Mouse (Mus musculus): Measurements from ENCODE around the gene Acvr2b.

The Acvr2b gene

DNA sequence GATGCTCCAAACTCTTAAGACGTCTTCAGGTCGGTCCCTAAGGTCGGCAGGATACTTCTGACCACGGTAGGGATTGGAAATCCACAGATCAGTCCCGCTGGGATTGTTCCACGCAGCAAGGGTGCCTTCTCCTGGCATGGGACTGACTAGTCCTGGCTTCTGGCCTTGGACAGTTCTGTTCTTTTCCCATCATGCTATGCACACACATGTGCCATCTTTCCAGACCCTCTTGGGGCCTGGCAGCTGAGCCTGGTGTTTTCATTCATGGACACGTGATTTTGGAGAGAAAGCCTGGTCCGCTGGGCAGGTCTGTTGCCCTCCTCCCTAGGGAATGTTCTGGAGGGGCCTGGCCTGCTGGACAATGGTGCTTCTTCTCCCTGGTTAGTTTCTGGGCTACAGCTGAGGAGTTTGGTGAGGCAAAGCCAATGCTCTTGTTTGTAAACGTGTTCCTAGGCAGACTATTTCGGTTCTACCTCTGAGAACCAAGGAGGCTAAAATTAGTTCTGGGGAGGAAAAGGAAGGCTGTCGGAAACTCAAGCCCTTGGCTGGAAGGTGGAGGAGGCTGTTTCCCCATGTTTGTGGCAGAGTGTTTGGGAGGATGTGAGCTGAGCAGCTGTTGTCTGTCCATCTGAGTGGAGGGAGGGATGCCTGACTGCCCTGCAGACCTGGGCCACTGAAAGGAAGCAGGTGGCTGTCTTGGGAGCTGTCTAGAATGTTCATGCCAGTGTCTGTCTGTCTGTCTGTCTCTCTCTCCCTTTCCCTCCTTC is 7.2 kb downstream of the Acvr2b start:
- no peak for DNase-seq

DNA sequence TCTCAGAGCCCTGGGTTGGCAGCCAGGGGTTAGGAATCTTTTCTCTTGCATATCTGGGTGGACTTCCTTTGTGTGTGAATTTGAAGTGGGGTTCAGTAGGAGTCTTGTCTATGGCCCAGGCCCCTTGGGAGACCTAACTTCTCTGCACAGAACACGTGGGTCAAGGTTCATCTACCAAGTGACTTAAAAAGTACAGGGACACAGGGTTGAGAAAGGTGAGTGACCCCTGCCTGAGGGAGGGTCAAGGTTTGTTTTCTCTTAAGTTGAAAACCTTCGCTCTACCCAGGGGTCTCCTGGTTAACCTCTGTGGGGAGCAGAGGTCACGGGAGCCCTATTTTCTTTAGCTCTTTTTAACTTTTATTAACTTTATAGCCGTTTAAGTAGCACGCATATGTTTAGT is 7.9 kb downstream of the Acvr2b start:
- no peak for DNase-seq

DNA sequence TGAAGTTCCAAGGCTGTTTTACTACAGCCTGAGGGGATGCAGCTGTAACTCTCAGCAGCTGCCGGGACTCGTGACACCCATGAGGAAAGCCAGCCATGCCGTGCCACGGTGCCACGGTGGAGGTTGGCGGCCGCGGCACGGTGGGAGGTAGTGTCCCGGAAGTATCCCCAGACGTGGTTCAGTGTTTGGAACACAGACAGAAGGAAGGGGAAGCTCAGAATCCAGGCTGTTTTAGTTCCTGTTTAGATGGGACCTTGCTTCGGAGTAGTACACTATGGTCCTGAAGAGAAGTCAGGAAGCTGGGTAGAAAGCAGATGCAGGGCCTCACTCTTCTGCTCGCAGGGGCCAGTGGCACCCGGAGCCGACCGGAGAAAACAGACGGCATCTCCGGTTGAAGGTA is 16.1 kb downstream of the Acvr2b start:
- DNase-seq: no peak

DNA sequence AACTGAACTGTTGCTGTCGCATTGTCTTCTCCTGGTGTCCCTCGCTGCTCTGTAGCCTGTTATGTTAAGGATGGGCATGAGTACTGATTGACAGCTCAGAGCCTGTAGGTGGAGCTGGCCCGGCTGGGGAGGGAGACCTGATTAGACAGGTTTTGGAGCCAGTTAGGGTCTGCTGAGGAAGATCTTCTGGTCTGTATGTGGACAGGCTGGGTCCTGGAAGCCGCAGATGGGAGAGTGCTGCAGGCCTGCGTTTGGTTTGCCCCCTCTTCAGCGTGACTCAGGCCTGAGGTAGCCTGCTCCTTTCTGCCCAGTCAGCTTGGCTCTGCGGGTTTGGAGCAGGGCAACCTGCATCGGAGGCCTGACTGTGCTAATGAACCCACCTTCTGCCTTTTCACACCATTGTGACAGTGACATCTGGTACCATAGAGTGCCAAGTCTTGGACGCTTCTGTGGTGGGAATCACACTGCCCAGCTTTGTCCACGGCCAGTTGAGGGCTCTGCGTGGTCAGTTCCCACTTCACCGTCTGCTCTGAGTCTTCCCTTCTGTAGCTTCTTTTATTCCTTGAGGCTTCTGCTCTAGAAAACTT is 18.0 kb downstream of the Acvr2b start:
- no peak for DNase-seq

DNA sequence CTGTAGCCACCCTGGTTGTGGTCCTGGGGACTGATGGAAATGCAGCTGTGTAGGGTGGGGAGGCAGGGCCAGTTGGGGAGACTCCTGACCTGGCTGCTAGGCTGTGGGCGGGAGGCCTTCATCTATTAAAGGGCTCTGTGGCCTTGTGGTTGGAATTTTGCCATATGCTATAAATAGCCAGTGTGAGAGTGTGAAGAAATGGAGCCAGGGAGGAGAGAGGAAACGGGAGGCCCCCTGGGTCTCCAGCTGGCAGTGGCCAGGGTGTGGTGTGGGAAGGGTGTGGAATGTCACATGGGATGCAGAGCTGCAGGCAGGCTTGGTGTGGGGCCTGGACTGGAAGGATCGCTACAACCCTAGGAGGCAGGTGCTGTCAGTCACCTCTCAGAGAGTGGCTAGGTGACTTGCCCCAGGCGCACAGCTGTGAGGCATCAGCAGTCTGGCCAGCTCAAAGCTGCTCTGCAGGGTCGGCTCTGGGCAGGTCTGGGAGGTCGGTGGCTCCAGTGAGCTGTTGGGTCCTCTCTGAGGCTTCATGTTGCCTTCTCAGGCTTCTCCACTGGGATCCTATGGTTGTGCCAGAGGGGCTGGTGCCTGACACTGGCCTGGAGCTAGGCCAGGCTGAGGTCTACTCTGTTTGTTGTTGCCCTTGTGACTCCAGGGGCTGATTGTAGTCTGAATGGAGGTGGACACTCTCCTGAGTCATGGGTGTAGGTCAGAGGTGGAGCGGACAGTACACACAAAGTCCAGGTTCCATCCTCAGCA is 23.5 kb downstream of the Acvr2b start:
- no peak for DNase-seq

DNA sequence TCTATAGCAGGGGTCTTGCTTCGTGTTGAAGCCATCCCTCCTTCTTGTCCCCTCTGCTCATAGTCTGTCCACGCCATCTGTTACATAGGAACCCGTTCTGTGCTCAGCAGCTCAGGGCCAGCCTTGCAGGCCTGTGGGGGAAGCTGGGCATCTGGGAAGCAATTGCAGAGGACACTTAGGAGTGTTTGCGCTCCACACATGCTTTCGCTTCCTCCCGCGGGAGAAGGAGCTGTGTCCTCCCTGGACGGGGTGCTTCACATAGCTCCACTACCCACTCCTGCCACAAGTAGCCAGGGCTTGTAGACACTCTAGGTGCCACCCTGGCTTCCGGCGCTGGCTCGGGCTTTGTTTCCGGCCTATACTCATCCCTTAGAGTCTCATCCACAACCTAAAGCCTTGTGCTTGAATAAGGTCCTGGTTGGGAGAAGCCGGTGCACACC is 24.1 kb downstream of the Acvr2b start:
- no peak for DNase-seq

DNA sequence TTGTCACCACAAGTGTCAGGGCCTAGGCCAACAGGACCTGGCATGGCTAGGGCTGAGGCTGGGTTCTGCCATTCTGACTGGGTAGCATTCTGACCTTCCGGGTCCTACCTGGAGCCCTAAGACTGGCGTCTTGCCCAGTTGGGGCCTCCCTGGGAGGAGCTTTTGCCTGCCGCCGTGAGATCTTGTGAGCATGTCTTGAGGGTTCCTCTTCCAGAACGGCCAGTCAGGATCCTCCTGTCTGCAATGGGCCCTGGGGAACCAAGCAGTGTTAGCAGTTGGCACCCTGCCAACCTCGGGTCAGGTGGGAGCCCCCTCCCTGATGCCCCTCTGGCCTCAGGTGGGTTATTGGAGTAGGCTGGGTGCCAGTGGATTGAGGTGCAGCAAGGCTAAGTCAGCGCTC is 24.6 kb downstream of the Acvr2b start:
- no peak for DNase-seq

DNA sequence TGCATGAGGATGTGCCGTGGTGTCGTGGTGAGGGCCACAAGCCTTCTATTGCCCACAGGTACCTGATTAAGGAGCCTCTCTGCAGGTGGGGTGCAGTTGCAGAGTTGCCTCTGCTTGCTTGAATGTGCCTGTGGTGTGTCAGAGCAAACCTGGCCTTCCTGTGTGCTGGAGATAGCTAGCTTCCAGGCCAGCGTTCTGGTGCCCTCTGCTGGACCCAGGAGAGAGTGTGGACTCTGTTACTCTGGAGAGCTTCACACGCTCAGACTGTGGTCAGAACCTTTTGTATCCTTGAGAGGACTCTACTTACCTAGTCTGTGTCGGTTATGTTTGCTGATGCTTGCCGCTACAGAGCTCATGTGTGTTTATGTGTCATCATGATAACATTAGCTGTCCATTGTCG is 28.4 kb downstream of the Acvr2b start:
- DNase-seq: peak; percentile 41 to 43

DNA sequence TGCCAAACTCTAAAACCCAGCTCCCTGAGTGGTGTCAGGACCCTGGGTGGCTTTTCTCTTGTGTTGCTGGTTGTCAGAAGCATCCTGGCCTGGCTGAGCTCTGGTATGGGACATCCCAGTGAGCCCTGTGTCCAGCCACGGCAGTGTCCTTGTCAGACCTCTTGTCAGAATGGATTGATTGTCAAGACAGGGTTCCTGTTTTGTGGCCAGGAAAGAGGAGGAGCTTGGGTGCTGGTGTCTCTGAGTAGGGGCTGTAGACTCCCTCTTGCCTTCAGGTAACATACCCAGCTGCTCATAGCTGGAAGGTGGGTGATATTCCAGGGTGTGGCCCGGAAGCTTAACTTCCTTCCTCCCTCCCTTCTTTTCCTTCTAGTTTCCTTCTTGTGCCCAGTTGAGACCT is 33.9 kb downstream of the Acvr2b start:
- no peak for DNase-seq

DNA sequence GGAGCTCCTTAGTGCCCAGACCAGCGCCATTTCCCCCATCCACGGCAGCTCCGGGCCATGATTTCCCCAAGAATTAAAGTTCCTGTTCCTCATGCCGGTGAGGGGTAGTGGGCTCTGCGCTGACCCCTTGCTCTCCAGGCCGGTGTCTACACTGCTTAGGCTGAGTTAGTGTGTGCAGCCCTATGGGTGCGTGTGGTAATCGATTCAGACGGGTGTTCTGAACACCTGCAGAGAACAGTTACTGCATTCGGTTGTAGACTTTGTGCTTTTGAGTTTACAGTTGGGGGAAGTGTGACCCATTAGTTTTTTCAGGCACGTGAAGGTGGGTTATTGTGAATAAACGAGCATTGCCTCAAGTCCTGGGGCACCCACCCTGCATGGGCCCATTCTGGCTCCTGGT is 36.1 kb downstream of the Acvr2b start:
- no peak for DNase-seq

DNA sequence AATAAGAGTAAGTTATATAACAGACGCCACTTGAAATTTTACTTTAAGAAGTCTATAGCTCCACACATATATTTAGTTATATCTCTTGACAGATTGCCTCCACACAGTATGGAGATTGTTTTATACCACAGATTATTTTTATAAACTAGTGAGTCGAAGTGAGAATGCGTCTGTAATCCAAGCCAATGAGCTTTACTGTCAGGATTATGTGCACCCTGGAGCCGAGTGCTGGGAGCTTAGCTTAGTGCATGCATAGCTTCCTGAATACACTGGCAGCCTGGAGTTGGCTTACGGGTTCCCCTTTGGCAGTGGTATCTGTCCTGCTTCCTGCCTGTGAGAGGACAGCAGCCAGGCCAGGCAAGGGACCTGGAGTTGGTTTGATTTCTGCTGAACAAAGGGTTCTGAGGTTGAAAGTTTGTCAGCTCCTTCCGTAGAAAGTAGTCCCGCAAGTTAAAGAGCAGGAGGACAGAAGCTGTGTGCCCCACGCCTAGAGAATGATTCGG is 36.6 kb downstream of the Acvr2b start:
- DNase-seq: no peak

DNA sequence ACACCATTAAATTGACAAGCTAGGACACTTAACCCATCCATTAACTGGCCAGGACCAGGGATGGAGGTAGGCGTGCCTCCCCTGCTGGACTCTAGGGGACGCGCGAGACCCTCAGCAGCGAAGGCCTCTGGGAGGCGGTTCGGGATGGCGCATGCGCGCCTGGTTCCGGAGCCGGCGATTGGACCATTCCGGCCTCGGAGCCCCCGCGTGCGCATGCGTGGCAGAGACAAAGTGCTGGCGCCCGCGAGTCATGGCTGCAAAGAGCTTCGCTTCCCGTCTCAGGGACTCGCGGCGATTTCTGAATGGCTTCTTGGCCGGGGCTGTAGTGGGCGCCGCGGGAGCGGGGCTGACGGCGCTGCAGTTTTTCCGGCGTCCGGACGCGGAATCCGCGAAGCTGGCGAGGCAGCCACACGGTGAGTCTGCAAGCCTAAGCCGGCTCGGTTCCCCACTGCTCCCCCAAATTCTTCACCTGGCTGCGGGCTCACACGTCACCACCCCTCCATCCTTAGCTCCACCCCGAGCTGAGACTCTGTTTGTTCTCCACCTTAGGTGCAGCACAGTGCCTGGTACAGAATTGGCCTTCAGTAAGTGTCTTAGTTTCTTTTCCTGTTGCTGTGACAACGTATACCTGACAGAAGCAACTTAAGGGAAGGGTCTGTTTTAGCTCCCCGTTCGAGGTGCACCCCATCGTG is 43.0 kb downstream of the Acvr2b start, which contains the start of gene Exog:
Gene Exog, plus strand, starts transcription at position 206 of the 692 bp plus-strand sequence.
- peak; percentile 96 for DNase-seq

DNA sequence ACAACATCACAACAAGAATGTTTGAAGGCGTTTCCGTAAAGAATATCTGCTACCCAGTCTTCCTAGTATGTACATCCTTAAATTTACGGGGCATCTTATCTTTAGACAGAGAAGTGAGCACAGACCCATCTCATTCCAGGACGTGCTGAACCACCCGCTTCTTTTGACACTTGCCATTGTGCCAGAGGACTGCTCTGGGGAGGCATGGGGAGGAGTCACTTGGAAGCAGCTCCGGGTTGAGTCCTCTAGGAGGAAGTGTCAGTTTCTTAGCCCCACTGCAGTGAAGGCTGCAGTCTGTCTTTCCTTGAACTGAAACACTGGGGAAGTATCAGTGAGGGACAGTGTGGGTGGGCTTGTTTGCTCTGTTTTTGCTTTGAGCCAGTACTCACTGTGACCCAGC is 43.8 kb downstream of the Acvr2b start:
- DNase-seq: peak; percentile 12

DNA sequence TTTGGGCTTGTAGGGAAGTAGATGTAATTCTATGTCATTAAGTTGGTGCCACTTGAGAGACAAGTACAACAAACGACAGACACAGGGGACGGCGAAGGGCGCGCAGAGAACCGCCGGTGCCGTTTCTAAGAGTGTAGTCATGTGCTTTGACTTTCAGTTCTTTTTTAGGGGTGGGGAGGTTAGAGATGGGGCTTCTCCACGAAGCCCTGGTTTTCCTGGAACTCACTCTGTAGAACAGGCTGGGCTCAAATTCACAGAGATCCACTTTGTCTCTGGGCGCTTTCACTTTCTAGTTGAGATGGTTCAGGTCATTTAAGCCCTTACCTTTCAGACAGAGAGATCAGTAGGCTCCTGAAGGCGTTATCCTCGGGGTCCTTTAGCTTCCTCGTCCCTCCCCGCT is 54.0 kb downstream of the Acvr2b start:
- no peak for DNase-seq

DNA sequence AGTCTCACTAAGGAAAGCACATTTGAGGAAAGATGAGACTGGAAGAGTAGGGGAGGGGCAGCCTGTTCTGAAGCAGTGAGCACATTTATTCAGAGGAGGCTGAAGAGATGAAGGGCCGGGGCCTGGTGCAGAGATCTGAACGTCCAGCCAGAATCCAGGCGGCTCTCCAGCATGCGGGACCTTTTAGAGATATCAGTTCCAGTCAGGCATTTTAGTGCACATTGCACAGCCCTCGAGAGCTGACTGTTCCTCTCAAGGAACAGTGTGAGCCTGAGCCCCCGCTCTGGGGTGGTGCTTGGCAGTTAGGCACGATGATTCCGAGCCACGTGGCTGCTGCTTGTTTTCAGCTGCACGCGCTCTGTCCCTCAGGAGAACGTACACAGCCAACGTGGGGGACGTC is 55.2 kb downstream of the Acvr2b start:
- no peak for DNase-seq

DNA sequence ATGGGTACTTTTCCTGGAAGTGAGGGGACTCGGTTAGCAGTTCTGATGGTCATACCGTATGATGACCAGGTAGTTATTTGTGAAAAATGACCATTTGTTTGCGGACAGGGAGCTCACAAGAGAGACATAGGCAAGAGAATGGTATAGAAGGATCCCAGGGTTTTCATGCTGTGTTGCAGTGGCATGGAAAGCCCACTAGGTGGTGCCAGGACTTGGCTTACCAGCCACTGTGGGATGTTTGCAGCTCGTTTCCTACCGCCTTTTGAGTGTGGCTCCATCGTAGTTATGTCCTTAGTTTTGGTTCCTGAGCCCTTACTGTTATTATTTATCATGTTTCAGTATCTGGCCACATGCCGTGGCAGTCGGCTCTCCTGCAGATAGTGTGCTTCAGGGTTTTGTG is 58.5 kb downstream of the Acvr2b start:
- peak; percentile 54 to 56 for DNase-seq

DNA sequence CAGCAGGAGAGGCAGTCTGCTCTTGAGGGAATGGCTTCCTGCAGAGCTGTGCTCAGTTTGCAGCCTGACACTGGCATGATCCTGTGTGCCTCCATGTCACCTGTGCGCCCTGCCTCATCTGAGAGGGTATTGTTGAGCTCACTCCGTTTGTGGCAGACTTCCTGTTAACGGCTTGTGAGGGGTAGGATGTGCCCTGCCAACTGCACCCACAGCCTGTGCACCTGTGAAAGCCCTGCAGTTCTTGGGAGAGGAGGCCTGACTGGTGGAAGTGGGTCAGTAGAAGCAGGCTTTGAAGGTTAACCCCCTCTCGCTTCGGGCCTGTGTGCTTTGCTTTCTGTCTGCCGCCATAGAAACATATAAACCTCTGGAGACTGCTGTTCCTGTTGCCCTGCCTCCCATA is 63.1 kb downstream of the Acvr2b start:
- no peak for DNase-seq

DNA sequence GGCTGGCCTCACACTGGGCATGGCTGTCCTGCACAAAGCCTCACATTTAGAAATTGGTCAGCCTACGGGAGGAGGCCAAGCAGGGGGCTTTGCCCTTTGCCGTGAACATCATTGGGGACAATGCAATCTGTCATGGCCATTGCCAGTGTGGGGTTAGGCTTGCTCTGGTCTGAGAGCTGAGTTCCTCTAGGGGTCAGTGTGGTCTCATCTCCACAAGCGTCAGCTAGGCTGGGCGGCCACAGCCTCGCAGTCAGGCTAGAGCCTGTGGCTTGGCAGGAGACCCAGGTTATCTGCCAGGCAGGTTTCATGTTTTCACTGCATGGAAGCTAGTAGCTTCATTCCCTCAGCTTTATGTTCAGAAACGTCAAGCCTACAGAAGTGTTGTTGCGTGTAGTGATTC is 63.7 kb downstream of the Acvr2b start:
- DNase-seq: no peak

DNA sequence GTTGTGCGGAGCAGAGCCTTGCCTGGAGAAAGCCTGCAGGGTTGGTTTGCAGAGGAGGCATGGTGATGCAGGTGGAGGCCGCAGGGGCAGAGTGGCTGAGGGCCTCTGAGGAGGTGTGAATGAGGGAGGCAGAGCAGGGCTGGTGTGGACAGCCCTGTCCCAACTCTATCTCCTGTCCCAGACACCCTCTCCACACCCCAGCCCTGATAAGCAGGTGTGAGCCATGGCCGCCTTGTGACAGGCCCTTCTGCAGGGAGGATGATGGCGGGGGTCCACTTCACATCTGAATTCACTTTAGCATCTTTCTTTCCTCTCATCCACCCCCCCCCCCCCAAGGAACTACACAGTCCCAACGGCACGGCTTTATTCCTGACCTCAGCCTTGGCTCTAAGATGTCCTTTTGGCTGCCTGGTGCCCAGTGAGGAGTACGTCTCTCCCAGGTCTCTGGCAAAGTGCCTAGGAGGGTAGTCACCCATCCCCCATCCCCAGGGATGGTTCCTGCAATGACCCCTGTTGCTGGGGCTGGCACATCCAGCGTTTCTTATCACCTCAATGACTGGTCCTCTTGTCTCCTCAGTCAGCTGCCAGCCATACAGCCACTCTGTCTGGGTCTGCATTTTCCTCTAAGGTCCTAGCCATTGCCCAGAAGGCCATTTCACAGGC is 67.9 kb downstream of the Acvr2b start:
- no peak for DNase-seq

DNA sequence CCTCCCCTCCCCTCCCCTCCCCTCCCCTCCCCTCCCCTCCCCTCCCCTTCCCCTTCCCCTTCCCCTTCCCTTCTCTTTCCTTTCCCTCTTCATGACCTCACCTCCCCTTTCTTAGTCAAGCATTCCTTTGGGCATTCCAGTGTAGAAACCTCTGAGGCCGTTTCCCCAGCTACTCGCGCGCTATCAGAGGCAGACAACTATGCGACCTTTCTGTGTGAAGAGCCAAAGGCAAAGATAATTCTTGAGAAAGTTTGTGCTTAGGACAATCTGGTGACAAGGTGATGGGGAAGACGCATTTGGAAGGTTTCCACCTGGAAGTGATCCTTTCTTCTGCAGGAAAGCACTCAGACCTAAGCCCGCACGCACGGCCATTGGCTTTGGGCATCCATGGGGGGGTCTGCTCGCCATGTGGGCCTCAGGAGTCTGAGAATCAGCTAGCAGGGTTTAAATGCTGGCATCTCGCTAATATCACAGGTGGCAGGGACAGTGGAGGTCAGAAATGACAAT is 70.5 kb downstream of the Acvr2b start:
- no peak for DNase-seq

DNA sequence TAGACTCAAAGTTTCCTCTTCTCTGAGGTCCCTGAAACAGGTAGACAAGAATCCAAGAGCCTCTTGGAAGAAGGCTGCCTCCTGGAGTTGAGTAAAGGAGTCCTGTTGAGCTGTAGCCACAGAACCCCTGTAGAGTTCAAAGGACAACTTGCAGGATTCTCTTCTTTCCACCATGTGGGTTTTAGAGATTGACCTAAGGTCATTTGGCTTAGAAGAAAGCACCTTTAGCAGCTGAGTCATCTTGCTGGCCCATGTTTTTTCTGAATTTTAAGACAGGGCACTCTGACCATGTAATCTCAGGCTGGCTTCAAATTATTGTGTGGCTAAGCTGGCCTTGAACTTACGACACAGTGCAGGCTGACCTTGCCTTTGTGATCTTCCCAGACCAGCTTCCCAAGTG is 71.1 kb downstream of the Acvr2b start:
- no peak for DNase-seq

DNA sequence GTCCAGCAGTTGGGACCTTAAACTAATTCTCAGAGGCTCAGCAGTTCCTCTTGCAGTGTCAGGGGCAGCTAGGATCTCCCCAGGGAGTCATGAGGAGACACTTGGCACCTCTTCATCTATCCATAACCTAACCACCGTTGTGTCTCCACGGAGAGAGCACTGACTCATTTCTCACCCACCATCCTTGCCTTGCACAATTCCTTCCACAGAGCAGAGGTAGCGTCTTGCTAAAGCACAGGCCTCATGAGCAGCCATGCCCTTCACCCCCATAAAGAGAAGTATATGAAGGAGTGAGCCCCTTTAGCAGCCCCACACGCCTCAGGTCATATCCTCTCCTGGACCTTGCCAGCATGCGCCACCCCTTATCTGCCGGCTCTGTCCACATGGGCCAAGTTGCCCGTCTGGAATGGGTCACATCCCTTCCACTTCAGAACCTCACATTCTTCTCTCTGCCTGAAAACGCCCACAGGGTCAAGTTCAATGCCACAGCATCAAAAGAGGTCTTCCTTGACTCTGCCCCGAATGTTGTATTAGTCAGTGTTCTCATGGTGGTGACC is 71.8 kb downstream of the Acvr2b start:
- no peak for DNase-seq
